Mouse (Mus musculus) erythroid progenitor cell, adult 5-6 weeks (primary cell): ENCODE measurements around the gene Gm42906. TPM values are rescaled to one million over a fixed set of nuclear protein-coding genes. Genes with fewer than 3 reads are reported as not detected.

Experiments
- ATAC-seq: replicated peaks from 2 replicates; pipeline ENCODE4 v1.8.0; 2016; ENCODE audit warnings: moderate number of reproducible peaks, mild to moderate bottlenecking, moderate TSS enrichment, inconsistent platforms; ENCODE audit not compliant: poor library complexity, low FRiP score, severe bottlenecking
- total RNA-seq, 2 experiments: library from RNA; stranded (forward) in 1 of 2; stranded (reverse) in 1 of 2; fragments of 150-400 nt in 1 of 2; fragments of 186-747, 209-891 nt in 1 of 2; gene quantifications; 2 replicates each; pipeline versions ENCODE4 v1.2.3 to v1.2.4; 2015 to 2017; ENCODE audit warnings: low replicate concordance in 2 of 2

The Gm42906 gene
- total RNA-seq, 2 experiments from 2014 or later, result not detected

DNA sequence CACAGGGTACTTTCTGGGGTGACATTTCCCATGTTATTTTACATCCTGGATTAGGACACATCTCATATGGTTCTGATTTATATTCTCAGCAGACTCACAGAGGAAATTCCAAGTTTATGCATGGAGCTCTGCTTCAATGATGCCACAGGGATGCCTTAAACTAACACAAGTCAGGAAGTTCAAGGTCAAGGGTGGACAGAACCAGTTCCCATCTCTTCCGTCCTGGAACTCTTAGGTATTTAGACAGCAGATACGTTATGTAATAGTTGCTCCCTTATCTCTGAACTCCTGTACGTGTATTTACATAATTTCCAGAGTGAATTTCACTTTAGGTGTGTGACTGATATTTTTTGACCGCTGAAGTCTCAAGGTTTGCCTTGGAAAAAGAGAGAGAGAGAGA lies 324.7 kb downstream of the Gm42906 start:
- no peak for ATAC-seq

DNA sequence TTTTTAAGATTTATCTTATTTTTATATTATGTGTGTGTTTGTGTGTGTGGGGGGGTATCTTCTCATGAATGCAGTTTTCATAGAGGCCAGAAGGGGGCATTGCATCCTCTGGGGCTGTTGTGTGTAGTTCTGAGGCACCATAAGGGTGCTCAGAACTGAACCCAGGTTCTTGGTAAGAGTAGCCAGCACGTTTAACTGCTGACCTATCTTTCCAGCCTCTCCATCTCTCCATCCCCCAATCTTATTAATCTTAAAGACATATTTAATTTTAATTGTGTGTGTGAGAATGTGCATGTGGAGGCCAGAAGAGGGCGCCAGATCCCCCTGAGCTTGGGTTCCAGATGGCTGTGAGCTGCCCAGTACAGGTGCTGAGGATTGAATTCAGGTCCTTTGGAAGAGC lies 325.7 kb downstream of the Gm42906 start:
- ATAC-seq, result no peak

DNA sequence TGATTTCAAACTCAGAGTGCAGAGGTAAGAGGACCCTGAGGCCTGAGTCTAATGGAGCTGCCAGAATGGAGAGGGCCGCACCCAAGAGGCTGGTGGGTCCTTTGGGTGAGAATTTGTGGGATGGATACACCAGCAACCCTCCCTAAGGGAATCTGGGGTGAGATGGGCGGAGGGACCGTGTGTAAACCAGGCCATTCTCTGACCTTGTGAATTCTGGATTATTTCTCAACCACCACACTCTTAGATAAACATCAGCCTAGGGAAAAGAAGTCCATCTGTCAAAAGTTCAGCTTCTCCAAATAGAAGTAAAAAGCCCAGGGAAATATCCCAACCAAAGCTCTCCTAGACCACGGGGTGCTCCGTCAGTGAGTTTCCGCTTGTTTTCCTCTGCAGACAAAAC lies 332.0 kb downstream of the Gm42906 start:
- ATAC-seq, result no peak

DNA sequence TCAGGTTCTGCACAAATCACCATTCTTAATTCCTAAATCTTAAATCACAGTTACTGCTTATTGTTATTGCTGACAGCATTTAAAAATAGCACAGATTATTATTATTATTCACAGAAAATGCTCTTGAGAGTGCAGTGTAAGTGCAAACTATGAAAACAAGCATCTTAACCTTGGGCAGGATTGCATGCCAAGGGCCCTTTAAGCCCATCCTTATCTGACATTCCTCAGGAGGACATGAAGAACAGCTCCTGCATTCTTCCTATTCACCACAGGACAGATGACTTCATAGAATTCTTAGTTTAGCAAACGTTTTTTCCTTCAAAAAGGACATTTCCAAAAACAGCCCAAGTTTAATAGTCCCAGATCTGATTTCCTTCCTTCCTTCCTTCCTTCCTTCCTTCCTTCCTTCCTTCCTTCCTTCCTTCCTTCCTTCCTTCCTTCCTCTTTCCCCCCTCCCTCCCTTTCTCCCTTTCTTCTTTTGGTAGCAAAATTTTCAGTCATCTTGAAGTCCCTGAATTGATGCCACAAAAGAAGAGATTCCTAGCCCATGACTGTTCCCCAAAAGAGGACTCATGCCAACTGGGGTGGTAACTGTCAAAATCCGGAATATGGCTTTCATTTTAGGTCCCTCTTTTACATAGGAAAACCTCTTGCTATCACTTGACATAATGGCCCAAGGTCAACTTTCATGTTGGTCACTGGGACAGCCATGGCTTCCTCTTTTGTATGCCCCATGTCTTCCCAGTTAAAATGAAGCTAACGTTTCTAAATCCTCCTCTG lies 334.9 kb downstream of the Gm42906 start:
- no peak for ATAC-seq

DNA sequence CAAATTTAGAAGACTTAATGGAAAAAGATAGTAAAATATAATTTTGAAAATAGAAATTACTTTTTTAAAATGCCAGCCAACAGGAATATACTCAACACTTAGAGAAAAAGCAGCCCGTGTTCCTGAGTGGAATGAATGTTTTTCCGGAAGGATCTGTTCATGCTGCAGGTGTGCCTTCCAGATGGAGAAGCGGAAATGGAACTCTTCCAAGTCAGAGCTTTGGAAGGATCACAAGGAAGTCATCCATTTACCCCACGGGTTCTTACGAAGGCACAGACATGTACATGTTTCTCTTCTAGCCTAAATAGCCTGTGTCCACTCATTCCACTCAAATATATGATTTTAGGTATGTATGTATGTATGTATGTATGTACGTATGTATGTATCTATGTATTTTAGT lies 337.0 kb downstream of the Gm42906 start:
- no peak for ATAC-seq

DNA sequence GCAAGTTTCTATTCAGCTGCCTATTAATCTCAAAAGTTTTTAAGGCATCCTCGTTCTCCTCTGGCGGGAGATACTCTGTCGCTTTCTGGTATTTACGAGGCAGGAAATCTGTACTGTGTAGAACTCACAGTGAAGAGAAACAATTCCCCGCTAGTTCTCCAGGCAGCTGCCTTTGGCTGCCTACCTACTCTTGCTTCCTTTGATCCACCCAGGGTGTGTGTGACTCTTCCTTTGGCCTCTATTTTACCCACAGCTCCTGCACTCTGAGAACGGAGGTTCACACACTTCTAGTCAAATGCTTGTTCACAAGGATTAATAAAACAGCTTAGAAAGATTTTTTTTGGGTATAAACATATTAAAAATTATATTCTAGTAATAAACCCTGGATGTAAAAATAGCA lies 338.8 kb downstream of the Gm42906 start:
- ATAC-seq, result no peak

DNA sequence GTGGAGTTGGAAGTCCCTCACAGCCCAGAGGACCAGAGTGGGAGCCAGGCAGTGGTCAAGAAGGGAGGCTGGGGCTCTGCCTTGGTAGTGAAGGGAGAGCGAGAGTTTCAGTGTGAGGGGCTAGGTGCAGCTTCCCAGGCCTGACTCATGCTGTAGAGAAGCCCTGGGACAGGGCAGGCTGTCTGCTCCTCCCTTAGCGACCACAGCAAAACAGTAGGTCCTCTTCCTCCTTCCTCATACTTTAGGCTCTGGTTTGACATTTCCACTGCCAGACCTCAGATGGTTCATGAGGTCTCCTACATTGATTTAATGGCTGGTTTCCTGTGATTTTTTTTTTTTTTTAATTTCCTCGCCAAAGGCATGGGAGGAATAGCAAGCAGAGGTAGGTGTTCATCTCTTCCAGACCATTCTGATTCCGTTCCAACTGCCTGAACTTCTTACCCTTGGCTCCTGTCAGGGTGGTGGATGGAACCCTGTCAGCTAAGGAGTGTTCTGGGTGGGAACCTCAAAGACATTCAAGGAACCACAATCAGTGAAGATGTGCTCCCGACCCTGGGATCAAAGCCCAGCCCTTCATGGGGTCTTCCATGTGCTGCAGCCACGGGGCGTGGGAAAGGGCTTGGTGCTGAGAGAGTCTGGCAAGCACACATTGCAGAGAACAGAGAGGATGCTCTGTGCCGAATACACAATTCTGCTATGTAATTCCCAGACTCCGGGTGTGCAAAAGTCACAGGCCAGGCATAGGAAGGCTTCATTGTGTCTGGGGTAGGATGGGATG lies 341.3 kb downstream of the Gm42906 start:
- no peak for ATAC-seq

DNA sequence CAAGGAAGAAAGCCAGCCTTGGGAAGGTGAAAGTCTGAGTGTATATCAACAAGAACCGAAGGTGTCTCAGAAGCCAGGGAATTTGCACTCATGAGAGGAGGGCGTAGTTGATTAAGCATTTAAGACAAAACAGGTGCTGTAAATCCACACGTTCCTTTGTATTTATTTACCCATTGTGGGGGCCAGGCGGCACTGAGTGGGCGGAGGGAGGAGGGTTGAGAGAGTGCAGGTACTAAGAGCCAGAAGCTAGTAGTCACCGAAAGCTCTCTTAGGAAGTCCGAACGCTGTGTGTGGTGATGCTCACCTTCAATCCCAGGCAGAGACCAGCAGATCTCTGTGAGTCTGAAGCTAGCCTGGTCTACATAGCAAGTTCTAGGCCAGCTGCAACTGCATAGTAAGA lies 342.2 kb downstream of the Gm42906 start:
- no peak for ATAC-seq

DNA sequence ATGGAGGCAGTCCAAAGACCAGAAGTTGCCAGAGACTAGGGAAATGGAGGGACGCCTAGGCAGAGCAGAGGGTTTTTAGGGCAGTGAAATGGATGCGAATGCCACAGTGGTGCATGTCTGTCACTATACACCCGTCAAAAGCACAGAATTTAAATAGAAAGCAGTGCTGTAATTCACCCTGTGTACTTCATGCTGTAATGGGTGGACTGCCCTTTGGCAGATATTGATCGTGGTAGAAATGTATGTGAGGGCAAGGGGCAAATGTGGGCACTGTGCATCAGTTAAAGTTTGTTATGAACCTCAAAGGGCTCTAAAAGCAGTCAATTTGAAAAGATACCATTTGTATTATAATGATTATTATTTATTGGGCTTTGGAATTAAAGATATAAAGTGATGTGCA lies 347.7 kb downstream of the Gm42906 start:
- ATAC-seq, result no peak

DNA sequence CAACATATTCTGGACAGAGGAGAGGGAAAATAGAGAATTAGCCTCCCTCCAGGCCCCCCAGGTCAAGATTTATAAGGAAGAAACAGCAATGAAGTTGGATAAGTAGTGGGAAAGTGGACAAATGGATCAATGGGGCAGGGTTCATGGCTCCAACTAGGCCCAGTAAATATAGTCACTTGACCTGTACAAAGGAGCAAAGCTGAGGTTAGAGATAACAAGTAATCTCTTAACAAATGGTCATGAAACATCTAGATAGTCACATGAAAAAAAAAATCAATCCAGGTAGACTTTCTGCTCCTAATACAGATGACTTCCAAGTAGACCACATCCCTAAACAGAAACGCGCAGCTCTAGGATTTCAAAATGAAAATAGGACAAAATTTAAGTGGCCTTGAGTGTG lies 350.0 kb downstream of the Gm42906 start:
- ATAC-seq, result no peak

DNA sequence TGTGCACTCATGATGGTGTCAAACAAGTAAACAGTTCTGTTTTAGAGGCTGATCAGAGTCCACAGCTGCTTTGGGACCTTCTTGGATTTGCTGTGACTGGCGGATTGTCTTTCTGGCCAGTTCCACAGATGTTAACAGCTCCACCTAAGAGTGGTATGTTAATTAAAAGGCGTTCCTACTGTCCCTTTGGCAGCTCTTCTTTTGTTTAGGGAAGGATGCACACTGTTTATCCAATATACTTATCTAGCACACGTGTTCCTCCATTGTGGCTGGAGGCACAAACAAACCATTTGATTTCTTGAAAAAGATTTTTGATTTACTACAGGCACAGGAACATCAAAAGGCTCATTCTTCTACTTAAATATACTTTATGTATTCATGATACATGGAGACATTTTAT lies 351.0 kb downstream of the Gm42906 start:
- ATAC-seq, result no peak

DNA sequence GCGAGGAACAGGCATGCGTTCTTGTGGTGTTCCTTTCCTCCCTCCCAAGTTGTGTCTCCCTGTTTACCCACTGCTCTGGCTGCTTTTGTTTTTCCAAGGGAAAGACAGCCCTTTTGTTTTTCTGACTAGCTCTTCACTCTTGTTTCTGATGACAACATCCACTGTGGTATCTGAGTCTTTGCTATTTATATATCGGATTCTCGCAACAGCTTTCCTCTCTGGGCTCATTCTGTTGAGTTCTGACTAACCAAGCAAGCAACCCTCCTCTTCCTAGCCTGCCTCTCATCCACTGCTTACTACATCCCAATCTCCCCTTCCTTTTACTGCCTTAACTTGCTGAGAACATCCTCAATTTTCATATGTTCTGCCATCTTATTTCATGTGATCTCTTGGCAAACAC lies 353.7 kb downstream of the Gm42906 start:
- ATAC-seq, result no peak

DNA sequence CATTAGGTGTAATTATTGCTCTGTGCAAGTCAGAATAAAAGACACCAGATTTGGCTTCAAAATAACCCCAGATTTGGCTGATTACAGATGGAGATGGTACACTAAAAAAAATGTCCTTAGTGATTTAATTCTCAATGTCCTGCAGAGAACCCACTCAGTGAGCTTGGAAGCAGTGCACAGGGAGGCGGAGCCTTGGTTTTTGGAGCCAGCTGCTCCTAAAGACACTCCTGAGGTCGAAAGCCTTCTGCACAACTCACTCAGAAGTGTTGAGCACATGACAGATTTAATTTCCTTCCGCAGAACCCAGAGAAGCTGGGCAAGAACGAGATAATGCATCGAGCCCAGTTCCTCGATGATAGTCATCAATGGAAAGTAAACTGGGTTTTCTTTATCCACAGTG lies 356.5 kb downstream of the Gm42906 start:
- ATAC-seq, result no peak

DNA sequence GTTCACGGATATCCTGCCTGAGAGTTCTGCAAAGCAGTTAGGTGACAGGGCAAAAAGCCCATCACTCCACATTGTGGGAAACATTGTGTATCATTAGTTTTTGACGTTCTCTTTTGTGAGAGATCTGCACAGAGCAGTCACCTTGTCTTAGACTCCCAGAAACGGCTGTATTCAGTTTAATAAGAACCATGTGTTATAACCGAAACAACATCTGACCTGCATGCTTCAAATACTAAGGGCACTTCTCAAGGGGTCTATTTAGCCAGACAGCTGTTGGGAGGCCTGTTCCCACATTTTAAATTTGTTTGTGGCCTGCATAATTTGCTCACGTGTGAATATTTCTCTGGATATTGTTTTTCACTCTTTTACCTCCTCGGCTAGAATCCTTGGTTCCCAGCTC lies 357.1 kb downstream of the Gm42906 start:
- no peak for ATAC-seq

DNA sequence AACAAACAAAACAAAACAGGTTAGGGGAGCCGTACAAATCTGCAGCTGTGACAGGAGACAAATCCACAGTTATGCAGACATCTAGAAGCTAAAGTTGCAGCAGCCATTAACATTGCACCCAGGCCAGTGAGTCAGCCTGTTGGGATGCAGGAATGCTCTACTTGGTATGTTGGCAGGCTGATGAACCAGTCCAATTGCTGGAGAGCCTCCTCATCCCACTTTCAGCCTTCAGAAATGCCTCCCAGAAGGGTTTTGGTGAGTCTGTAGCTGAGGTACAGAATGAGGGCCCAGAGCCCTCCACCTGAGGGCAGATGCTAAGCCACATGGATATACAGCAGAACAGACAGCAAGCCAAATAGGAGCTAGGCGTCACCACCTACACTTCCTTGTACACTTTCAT lies 358.4 kb downstream of the Gm42906 start:
- no peak for ATAC-seq

DNA sequence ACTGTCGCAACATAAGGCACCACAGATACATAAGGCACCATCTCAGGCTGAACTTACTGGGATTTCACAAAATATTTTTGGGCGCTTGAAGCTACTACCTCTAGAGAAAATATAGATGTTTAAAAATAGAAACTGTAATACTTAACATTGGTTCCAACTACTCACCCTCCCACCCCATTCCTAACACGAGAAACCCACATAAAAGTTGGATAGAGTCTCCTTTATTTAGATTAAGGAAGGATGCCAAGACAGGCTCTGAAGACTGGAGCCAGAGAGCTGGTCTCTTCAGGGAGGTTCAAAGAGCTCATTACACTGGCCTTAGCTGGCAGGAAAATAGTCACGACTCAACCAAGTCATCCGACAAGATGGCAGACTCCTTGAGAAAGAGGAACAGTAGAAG lies 361.9 kb downstream of the Gm42906 start:
- ATAC-seq, result no peak

DNA sequence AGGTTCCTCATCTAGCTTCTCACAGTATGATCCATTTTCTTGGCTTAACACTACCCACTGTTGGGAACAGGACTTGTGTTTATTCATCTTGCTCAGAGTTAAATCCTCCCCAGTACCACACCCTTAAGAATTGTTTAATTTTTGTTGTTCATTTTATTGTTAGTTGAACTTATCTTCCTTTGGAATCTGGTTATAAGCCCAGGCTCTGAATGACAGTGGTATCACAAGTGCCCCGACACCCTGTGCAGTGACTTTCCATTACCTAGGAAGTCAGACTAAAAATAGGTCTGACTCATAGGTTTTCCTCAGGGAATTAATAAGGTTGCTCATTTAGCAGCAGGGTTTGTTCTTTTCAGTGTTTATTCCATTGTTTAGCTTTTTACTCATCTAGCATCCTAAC lies 362.7 kb downstream of the Gm42906 start:
- no peak for ATAC-seq

DNA sequence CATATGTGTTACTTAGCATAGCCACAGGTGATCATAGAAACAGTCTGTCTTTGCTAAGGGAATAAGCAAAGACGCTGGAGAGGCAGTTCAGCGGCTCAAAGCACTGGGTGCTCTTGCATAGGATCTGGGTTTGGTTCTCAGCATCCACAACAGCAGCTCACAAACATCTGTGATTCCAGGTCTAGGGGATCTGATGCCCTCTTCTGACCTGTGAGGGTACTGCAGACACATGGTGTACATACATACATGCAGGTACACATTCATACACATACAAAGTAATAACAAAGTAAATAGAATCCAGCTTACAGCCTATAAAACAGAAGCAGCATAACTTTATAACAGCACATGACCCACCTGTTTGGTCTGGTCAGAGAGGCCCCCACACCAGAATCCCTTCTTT lies 366.0 kb downstream of the Gm42906 start:
- ATAC-seq, result no peak

DNA sequence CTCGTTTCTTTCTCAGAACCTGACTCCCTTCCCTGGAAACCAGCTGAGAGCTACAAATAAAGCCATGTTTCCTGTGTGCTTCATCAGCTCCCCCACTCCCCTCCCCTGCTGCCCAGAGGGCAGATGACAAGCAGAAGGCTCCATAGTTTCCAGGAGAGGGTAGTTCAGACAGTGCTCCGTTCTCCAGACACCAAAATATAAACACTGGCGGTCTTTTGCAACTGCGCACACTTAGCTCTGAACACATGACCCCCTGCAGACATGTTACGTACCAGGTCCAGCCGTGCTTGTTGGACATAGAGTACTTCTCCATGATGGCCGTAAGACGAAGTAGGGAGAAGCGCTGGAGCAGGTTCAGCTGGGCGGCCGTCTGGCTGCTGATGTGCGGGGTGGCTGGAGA lies 367.5 kb downstream of the Gm42906 start:
- ATAC-seq, result no peak

DNA sequence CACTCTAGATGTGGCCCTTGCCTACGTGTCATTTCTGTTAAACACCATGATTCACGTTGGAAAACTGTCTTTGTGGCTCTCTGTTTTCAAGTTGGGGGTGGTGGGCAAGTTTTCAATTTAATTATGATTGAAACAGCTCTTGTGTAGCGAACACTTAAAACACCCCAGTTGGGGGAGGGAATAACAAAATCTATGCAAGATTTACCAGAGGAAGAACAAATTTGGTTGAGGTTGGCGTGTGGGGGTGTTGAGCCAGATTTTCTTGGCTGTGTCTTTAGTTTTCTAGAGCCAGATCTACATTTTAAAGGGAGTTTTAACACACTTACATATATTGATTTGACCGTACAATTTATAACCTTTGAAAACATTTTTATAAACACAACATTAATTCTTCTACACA lies 368.2 kb downstream of the Gm42906 start:
- ATAC-seq, result no peak

DNA sequence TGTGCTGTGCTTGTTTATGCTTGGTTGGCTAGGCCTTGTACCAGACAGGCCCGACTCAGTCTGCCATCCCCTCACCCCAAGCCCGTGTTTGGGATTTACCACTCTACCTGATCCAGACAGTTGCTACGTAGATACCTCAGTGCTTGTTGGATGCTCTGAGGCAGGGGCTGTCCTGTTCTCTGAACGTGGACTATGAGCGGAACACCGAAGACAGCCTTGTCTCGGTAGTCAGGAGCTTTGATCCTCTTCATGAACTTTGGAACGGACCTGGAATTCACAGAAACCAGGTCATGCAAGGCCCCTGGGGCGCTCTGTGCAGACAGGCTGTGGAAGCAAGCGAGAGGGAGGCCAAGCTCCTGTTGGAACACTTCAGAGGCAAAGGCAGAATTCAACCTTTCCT lies 368.6 kb downstream of the Gm42906 start:
- no peak for ATAC-seq

DNA sequence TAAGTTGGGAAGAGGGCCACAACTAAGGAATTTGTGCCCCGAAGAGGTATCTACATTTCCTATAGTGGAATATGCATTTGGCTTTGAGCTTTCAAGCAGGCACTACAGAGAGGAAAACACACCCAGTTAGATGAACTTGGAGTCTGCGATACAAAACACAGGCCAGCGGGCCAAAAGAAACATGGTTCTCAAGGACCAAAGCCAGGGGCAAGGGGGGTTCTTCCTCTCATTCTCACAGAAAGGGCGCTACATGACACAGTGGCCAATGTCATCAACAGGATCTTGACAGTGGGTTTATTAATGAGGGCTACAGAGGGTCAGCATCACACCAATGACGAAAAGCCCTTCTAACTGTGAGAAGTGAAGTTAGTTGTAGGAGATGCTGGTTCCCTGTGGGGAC lies 370.2 kb downstream of the Gm42906 start:
- no peak for ATAC-seq
